Mouse (Mus musculus): Measurements from ENCODE around the gene Arfgef2. TPM values are rescaled to one million over a fixed set of nuclear protein-coding genes. Genes with fewer than 3 reads are reported as not detected.

The Arfgef2 gene
- polyA plus RNA-seq, 1 experiment, result 8.4 TPM

DNA sequence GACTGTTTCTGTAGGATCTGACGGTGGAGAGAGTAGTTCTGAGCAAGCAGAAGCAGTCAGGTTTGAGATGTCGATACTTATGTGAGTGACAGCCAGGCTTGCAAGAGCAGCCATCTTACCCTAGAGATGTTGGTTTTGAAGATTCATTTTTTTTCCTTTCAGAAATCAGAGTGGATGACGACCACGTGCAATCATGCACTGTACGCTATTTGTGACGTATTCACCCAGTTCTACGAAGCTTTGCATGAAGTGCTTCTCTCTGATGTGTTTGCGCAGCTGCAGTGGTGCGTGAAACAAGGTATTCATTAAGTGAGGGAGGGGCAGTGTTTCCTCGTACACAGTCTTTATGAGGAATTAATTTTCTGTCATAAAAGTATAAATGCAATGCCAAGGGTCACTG, 70.9 kb downstream of the Arfgef2 start:
- no peaks in the 10 kb centered on the region for H3K79me2 ChIP-seq (ENCODE audit: control insufficient read depth, insufficient read depth)
- no peak overlapping the region for H3K4me3 ChIP-seq
- peak overlapping the region; percentile 44 for H3K4me2 ChIP-seq (ENCODE audit: low read depth)
- H3ac ChIP-seq (ENCODE audit: control insufficient read depth, insufficient read length), result no peak overlapping the region
- H3K36me3 ChIP-seq (ENCODE audit: control insufficient read depth, insufficient read depth), result peaks cover 16% of the 10 kb centered on the region
- H3K27me3 ChIP-seq (ENCODE audit: control insufficient read depth, insufficient read depth, insufficient read length), result no peaks in the 10 kb centered on the region
- TF ChIP-seq TCF12 (IDR thresholded peaks at IDR 0.05; ENCODE audit: insufficient read depth, poor library complexity, severe bottlenecking) (no peak), POLR2A (IDR thresholded peaks at IDR 0.05; ENCODE audit: insufficient read length, low read depth) (no peak), POLR2AphosphoS2 (IDR thresholded peaks at IDR 0.05; ENCODE audit: insufficient read length, low read depth) (no peak), USF1 (IDR thresholded peaks at IDR 0.05; ENCODE audit: low read depth) (no peak), MYOD1 (IDR thresholded peaks at IDR 0.05; ENCODE audit: control insufficient read depth in 1 of 3, insufficient read length in 2 of 3, low read depth in 2 of 3) (no peak), CEBPB (IDR thresholded peaks at IDR 0.05; ENCODE audit: insufficient read depth, poor library complexity, severe bottlenecking) (no peak), MAX (IDR thresholded peaks at IDR 0.05; ENCODE audit: low read depth) (no peak), E2F4 (IDR thresholded peaks at IDR 0.05; ENCODE audit: insufficient read depth) (no peak), REST (IDR thresholded peaks at IDR 0.05; ENCODE audit: insufficient read depth, insufficient read length) (no peak), TCF3 (IDR thresholded peaks at IDR 0.05; ENCODE audit: insufficient read length, low read depth) (no peak), MYOG (IDR thresholded peaks at IDR 0.05; ENCODE audit: control insufficient read depth in 1 of 3, insufficient read depth in 1 of 3, insufficient read length in 2 of 3, low read depth in 2 of 3) (no peak), SRF (IDR thresholded peaks at IDR 0.05; ENCODE audit: control insufficient read depth, insufficient read length, low read depth) (no peak)

DNA sequence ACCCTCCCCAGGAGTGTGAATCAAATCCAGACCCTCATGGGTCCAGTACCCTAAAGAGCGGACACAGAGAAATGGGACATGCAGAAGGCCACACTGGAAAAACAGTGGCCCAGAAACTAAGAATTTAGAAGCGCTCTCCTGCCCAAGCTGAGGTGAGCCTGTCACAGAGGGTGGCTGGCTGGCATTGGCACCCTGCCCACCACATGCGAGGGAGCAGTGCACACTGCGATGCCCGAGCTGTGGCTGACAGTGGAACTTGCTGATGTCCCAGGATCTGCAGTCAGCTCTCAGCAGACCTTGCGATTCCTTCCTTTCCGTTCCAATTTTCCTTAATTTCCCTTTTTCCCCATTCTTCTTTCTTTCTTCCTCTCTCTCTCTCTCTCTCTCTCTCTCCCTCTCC, 79.7 kb downstream of the Arfgef2 start:
- H3K27me3 ChIP-seq (ENCODE audit: control insufficient read depth, insufficient read depth, insufficient read length), result no peaks in the 10 kb centered on the region
- no peak overlapping the region for H3ac ChIP-seq (ENCODE audit: control insufficient read depth, insufficient read length)
- no peak for TF ChIP-seq MAX (IDR thresholded peaks at IDR 0.05; ENCODE audit: low read depth)
- no peak for TF ChIP-seq USF1 (IDR thresholded peaks at IDR 0.05; ENCODE audit: low read depth)
- TF ChIP-seq POLR2AphosphoS2 (IDR thresholded peaks at IDR 0.05; ENCODE audit: insufficient read length, low read depth), result no peak
- no peak for TF ChIP-seq CEBPB (IDR thresholded peaks at IDR 0.05; ENCODE audit: insufficient read depth, poor library complexity, severe bottlenecking)
- no peak for TF ChIP-seq E2F4 (IDR thresholded peaks at IDR 0.05; ENCODE audit: insufficient read depth)
- TF ChIP-seq MYOD1 (IDR thresholded peaks at IDR 0.05; ENCODE audit: control insufficient read depth in 1 of 3, insufficient read length in 2 of 3, low read depth in 2 of 3), result no peak
- TF ChIP-seq TCF3 (IDR thresholded peaks at IDR 0.05; ENCODE audit: insufficient read length, low read depth), result no peak
- no peak for TF ChIP-seq REST (IDR thresholded peaks at IDR 0.05; ENCODE audit: insufficient read depth, insufficient read length)
- H3K36me3 ChIP-seq (ENCODE audit: control insufficient read depth, insufficient read depth), result no peaks in the 10 kb centered on the region
- H3K4me2 ChIP-seq (ENCODE audit: low read depth), result no peak overlapping the region
- H3K79me2 ChIP-seq (ENCODE audit: control insufficient read depth, insufficient read depth), result no peaks in the 10 kb centered on the region
- H3K4me3 ChIP-seq, result no peak overlapping the region

DNA sequence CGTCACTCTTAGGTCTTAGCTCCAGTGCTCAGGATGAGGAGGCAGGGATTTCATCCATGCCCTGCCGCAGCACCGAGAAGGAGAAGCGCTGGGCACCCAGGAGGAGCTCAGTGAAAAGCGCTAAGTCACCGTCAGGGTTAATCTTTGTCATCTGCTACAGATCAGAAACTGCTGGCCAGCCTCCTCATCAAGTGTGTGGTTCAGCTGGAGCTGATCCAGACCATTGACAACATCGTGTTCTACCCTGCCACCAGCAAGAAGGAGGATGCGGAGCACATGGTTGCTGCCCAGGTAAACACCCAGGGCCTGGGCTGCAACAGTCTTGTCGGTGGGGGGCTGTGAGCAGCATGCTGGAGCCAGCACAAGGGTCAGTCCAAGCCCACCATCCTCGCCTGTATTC, 80.2 kb downstream of the Arfgef2 start:
- no peaks in the 10 kb centered on the region for H3K27me3 ChIP-seq (ENCODE audit: control insufficient read depth, insufficient read depth, insufficient read length)
- no peak overlapping the region for H3ac ChIP-seq (ENCODE audit: control insufficient read depth, insufficient read length)
- TF ChIP-seq POLR2A (IDR thresholded peaks at IDR 0.05; ENCODE audit: insufficient read length, low read depth), result no peak
- TF ChIP-seq POLR2AphosphoS2 (IDR thresholded peaks at IDR 0.05; ENCODE audit: insufficient read length, low read depth), result no peak
- no peak for TF ChIP-seq CEBPB (IDR thresholded peaks at IDR 0.05; ENCODE audit: insufficient read depth, poor library complexity, severe bottlenecking)
- no peak for TF ChIP-seq TCF12 (IDR thresholded peaks at IDR 0.05; ENCODE audit: insufficient read depth, poor library complexity, severe bottlenecking)
- no peak for TF ChIP-seq SRF (IDR thresholded peaks at IDR 0.05; ENCODE audit: control insufficient read depth, insufficient read length, low read depth)
- no peak for TF ChIP-seq E2F4 (IDR thresholded peaks at IDR 0.05; ENCODE audit: insufficient read depth)
- H3K36me3 ChIP-seq (ENCODE audit: control insufficient read depth, insufficient read depth), result no peaks in the 10 kb centered on the region
- no peak overlapping the region for H3K4me2 ChIP-seq (ENCODE audit: low read depth)
- H3K4me3 ChIP-seq, result no peak overlapping the region
- no peaks in the 10 kb centered on the region for H3K79me2 ChIP-seq (ENCODE audit: control insufficient read depth, insufficient read depth)

DNA sequence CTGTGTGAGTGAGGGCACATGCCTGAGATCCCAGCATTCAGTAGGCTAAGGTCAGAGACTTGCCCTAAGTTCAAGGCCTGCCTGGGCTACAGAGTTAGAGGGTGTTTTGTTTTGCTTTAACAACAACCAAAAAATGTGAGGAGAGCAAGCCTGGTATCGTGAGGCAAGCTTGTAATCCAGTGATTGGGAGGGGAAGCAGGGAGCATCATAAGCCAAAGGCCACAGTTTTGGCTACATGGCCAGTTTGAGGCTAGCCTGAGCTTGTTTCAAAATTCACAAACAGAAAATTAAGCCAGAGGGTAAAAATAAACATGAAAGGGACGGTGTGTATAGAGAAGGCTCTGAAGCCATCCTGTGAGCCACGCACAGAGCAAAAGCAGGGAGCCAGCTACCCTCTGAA, 80.8 kb downstream of the Arfgef2 start:
- H3K27me3 ChIP-seq (ENCODE audit: control insufficient read depth, insufficient read depth, insufficient read length), result no peaks in the 10 kb centered on the region
- no peaks in the 10 kb centered on the region for H3K36me3 ChIP-seq (ENCODE audit: control insufficient read depth, insufficient read depth)
- no peak overlapping the region for H3ac ChIP-seq (ENCODE audit: control insufficient read depth, insufficient read length)
- H3K4me3 ChIP-seq, result no peak overlapping the region
- H3K4me2 ChIP-seq (ENCODE audit: low read depth), result no peak overlapping the region
- TF ChIP-seq MYOG (IDR thresholded peaks at IDR 0.05; ENCODE audit: control insufficient read depth in 1 of 3, insufficient read depth in 1 of 3, insufficient read length in 2 of 3, low read depth in 2 of 3), result no peak
- no peak for TF ChIP-seq POLR2A (IDR thresholded peaks at IDR 0.05; ENCODE audit: insufficient read length, low read depth)
- TF ChIP-seq MAX (IDR thresholded peaks at IDR 0.05; ENCODE audit: low read depth), result no peak
- no peak for TF ChIP-seq E2F4 (IDR thresholded peaks at IDR 0.05; ENCODE audit: insufficient read depth)
- no peak for TF ChIP-seq REST (IDR thresholded peaks at IDR 0.05; ENCODE audit: insufficient read depth, insufficient read length)
- no peak for TF ChIP-seq USF1 (IDR thresholded peaks at IDR 0.05; ENCODE audit: low read depth)
- no peak for TF ChIP-seq POLR2AphosphoS2 (IDR thresholded peaks at IDR 0.05; ENCODE audit: insufficient read length, low read depth)
- TF ChIP-seq SRF (IDR thresholded peaks at IDR 0.05; ENCODE audit: control insufficient read depth, insufficient read length, low read depth), result no peak
- TF ChIP-seq TCF3 (IDR thresholded peaks at IDR 0.05; ENCODE audit: insufficient read length, low read depth), result no peak
- TF ChIP-seq MYOD1 (IDR thresholded peaks at IDR 0.05; ENCODE audit: control insufficient read depth in 1 of 3, insufficient read length in 2 of 3, low read depth in 2 of 3), result no peak
- TF ChIP-seq TCF12 (IDR thresholded peaks at IDR 0.05; ENCODE audit: insufficient read depth, poor library complexity, severe bottlenecking), result no peak
- no peaks in the 10 kb centered on the region for H3K79me2 ChIP-seq (ENCODE audit: control insufficient read depth, insufficient read depth)

DNA sequence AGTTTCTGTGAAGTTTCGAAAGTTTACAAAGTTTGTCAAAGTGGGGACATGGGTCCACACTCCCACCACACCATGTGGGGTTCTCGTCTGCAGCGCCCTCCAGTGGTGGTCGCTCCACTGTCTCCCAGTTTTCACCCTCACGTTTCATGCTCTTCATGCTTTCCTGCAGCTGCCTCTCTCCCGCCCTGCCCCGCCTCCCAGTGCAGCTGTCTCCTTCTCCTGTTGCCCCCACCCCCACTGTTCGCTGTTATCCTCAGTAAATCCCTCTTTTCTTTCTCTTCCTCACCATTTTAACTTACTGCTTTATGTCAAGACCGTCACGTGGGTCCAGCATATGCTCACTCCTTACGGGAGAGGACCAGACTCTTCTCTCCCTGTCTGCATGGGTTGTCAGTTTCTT, 82.4 kb downstream of the Arfgef2 start:
- TF ChIP-seq MYOG (IDR thresholded peaks at IDR 0.05; ENCODE audit: control insufficient read depth in 1 of 3, insufficient read depth in 1 of 3, insufficient read length in 2 of 3, low read depth in 2 of 3) (peak; percentile 86 to 98 (median 97)), MYOD1 (IDR thresholded peaks at IDR 0.05; ENCODE audit: control insufficient read depth in 1 of 3, insufficient read length in 2 of 3, low read depth in 2 of 3) (peak; percentile 65 to 98 (median 91)), TCF12 (IDR thresholded peaks at IDR 0.05; ENCODE audit: insufficient read depth, poor library complexity, severe bottlenecking) (peak; percentile 78), SRF (IDR thresholded peaks at IDR 0.05; ENCODE audit: control insufficient read depth, insufficient read length, low read depth) (peak; percentile 35), POLR2A (IDR thresholded peaks at IDR 0.05; ENCODE audit: insufficient read length, low read depth) (no peak), TCF3 (IDR thresholded peaks at IDR 0.05; ENCODE audit: insufficient read length, low read depth) (peak; percentile 82)
- Histone ChIP-seq H3K79me2 (ENCODE audit: control insufficient read depth, insufficient read depth) (no peaks in the 10 kb centered on the region), H3K4me2 (ENCODE audit: low read depth) (peak overlapping the region; percentile 24), H3K4me3 (no peak overlapping the region), H3K36me3 (ENCODE audit: control insufficient read depth, insufficient read depth) (peaks cover 12% of the 10 kb centered on the region), H3ac (ENCODE audit: control insufficient read depth, insufficient read length) (no peak overlapping the region), H3K27me3 (ENCODE audit: control insufficient read depth, insufficient read depth, insufficient read length) (no peaks in the 10 kb centered on the region)

Data from myocyte (in vitro differentiated cells).